Mouse (Mus musculus) embryonic facial prominence, embryonic 14.5 days (tissue): ENCODE measurements around the gene Tst. TPM values are rescaled to one million over a fixed set of nuclear protein-coding genes. Genes with fewer than 3 reads are reported as not detected.
A peak's percentile ranks its signal among the peaks of the same experiment; 100 is the strongest.

Source experiments
- ATAC-seq: fragments of 200-750 bp; cut with Nextera tagmentation; 2 replicates; pipeline ENCODE4 v1.8.0; 2017; ENCODE audit warnings: low read depth, moderate number of reproducible peaks, moderate TSS enrichment
- DNase-seq: peaks from one replicate; pipeline ENCODE4 v3.0.0-alpha.2; 2015; ENCODE audit warnings: low spot score
- H3K27ac ChIP-seq: fragments of 300-500 bp; sonication (generic); replicated peaks from 2 replicates; pipeline ENCODE4 v1.5.1; 2014; ENCODE audit warnings: low read depth, mild to moderate bottlenecking, low read length, moderate library complexity
- H3K27me3 ChIP-seq: fragments of 300-500 bp; sonication (generic); replicated peaks from 2 replicates; pipeline ENCODE4 v1.6.1; 2014; ENCODE audit warnings: low read length; ENCODE audit not compliant: control insufficient read depth, insufficient read depth
- H3K36me3 ChIP-seq: fragments of 300-500 bp; sonication (generic); 2 replicates; pipeline ENCODE4 v1.6.1; 2014; ENCODE audit warnings: low read length, mixed read lengths; ENCODE audit not compliant: control insufficient read depth, insufficient read depth
- H3K4me1 ChIP-seq: fragments of 300-500 bp; sonication (generic); 2 replicates; pipeline ENCODE4 v1.6.1; 2014; ENCODE audit warnings: antibody characterized with exemption, low read length; ENCODE audit not compliant: control insufficient read depth, insufficient read depth
- H3K4me2 ChIP-seq: fragments of 300-500 bp; sonication (generic); 2 replicates; pipeline ENCODE4 v1.6.1; 2014; ENCODE audit warnings: low read depth, mild to moderate bottlenecking, low read length, moderate library complexity, mixed read lengths
- H3K4me3 ChIP-seq: fragments of 300-500 bp; sonication (generic); 2 replicates; pipeline ENCODE4 v1.5.1; 2014; ENCODE audit warnings: low read depth, mild to moderate bottlenecking, low read length
- H3K9ac ChIP-seq: fragments of 300-500 bp; sonication (generic); 2 replicates; pipeline ENCODE4 v1.6.1; 2014; ENCODE audit warnings: low read depth, mild to moderate bottlenecking, low read length, moderate library complexity, mixed read lengths
- H3K9me3 ChIP-seq: fragments of 300-500 bp; sonication (generic); 2 replicates; pipeline ENCODE4 v1.6.1; 2016; ENCODE audit warnings: low read length; ENCODE audit not compliant: control insufficient read depth
- WGBS: fragments of 180-500 bp; shearing (Covaris S2); extraction: QIAGEN DNeasy Blood & Tissue Kit; methylation state at CpG from one replicate; pipeline ENCODE4 v1.1.7; 2014; 5-methylcytosine and 5-hydroxymethylcytosine counted together
- polyA plus RNA-seq: library from polyadenylated mRNA; unstranded; fragments of >200 nt; fragmentation: Nextera tagmentation; extraction: Ambion mirVana; gene quantifications from 2 replicates; pipeline ENCODE4 v1.2.1, GENCODE M21; 2014

Gene Tst
- polyA plus RNA-seq, 1 experiment from 2014 or later, result 39.1 TPM

DNA sequence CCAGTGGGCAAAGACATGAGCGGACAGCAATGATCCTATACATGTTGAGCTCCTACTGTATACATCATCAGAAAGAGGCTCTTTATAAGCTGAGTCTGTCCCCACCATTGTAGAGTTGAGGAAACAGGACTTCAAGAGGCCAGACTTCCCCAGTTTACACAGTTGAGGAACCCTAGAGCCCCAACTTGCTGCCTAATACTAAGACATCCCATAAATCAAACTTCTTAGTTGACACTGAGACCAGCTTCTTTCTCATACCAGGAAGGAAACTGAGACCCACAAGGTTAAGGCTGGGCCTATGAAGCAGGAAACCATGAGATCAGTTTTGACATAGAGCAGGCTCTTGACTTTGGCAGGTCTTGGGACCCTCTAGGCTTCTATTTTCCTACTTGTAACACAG is 20.1 kb downstream of the Tst start:
- no peak for ATAC-seq
- Histone ChIP-seq H3K9me3 (no peaks in the 10 kb centered on the region), H3K27me3 (no peaks in the 10 kb centered on the region), H3K4me3 (no peak overlapping the region), H3K27ac (no peak overlapping the region), H3K9ac (no peak overlapping the region), H3K4me2 (no peak overlapping the region), H3K4me1 (no peaks in the 10 kb centered on the region), H3K36me3 (no peaks in the 10 kb centered on the region)
- no peak for DNase-seq
- 79% methylated on average over 1 of the region's 1 CpGs for WGBS

DNA sequence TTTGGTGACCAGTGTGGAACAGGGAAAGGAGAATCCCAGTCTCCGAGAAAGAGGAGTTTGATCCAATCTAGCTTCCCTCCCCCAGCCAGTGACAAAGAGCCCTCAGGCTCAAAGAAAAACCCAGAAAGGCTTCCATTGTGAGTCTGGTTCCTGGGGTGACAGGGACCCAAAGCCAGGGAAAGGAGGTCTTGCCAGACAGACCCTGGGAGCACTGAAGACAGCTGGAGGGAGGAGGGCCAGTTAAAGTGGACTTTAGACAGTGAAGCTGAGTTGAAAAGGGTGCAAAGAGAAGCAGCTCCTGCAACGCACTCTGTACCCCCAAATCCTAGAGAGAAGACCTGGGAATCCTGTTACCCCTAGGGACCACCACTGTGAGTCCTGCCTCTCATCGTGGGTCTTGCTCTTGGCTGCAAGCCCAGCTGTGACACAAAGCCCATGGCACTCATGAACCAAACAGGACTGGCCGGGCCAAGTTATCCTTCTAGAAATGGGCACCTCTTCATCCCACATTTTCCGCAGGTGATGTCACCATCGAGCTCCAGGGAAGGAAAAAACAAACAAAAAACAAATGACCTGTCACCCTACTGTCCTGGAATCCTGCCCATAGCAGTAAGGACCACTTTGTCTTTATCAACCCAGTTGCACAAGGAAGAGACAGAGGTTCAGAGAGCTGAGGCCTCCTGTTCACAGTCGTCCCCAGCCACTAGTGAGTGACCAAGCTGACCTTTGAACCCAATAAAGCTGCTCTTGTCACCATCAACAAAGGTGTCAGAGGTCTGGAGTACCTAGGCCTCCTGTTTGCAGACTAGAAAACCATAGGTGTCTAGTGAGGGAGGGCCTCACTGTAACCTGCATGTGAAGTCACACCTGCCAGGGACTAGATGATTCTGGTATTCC is 21.2 kb downstream of the Tst start:
- ATAC-seq (no peak), DNase-seq (no peak)
- H3K4me2 ChIP-seq, result no peak overlapping the region
- 49% methylated on average over 7 of the region's 7 CpGs for WGBS
- no peaks in the 10 kb centered on the region for H3K36me3 ChIP-seq
- H3K27me3 ChIP-seq, result no peaks in the 10 kb centered on the region
- no peaks in the 10 kb centered on the region for H3K9me3 ChIP-seq
- peak overlapping the region; percentile 55 for H3K27ac ChIP-seq
- no peak overlapping the region for H3K4me3 ChIP-seq
- H3K9ac ChIP-seq, result no peak overlapping the region
- H3K4me1 ChIP-seq, result no peaks in the 10 kb centered on the region

DNA sequence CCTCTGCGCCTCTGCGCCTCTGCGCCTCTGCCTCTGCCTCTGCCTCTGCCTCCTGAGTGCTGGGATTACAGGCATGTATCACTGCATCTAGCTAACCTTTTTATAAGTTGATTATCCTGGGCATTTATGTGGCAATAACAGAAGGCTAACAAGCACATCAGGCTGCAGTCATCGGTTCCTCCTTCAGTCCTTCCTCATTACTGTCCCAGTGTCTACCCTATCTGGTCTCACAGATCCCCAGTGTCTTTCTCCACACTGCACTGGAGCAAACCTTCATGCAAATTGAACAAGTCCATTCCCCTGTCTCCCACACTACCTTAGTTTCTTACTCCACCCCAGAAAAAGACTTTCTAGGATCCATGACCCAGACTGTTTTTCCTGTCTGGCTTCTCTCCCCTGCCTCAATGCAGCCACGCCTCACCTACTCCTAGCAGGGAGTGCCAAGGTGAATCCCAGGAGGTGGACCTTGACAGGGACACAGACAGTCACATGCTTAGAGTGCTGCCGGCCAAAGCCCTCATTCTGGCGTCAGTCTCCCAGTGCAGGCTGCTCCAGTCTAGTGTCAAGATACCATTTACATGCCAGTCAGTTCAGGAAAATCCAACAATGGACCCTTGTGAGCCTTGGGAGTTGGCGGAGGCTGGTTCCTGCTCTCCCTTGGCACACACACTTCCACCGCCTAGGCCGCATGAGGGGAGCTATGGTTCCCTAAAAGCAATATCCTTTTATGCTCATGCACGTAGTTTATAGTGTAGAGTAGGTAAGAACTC is 22.1 kb downstream of the Tst start:
- no peak overlapping the region for H3K9ac ChIP-seq
- DNase-seq, result peak; percentile 48
- no peak overlapping the region for H3K4me3 ChIP-seq
- no peaks in the 10 kb centered on the region for H3K36me3 ChIP-seq
- ATAC-seq, result peak; percentile 34; the same call in 1 of the 2 replicates
- no peaks in the 10 kb centered on the region for H3K9me3 ChIP-seq
- no peaks in the 10 kb centered on the region for H3K4me1 ChIP-seq
- H3K4me2 ChIP-seq, result no peak overlapping the region
- peak overlapping the region; percentile 55 for H3K27ac ChIP-seq
- WGBS, result 65% methylated on average over 11 of the region's 11 CpGs
- no peaks in the 10 kb centered on the region for H3K27me3 ChIP-seq

DNA sequence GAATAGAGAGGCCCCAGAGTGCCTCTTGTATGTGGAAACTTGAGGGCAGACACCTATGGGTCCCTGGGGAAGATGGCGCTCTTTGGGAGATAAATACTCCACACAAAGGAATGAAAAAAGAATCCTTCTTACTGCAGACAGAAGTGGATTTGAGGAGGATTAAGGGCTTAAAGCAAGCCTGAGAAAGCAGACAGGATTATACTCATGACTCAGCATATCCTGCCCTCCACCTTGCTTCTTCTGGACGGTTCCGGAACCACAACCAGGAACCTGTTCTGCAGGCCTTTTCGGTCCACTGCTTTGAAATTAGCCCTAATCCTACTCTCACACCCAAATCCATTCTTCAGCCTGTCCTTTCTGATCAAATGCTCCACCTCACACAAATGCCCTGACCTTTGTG is 23.6 kb downstream of the Tst start:
- no peak overlapping the region for H3K27ac ChIP-seq
- ATAC-seq (peak; percentile 59; the same call in 1 of the 2 replicates), DNase-seq (peak; percentile 58)
- no peak overlapping the region for H3K4me3 ChIP-seq
- no peaks in the 10 kb centered on the region for H3K4me1 ChIP-seq
- H3K27me3 ChIP-seq, result no peaks in the 10 kb centered on the region
- H3K9ac ChIP-seq, result no peak overlapping the region
- H3K36me3 ChIP-seq, result no peaks in the 10 kb centered on the region
- H3K4me2 ChIP-seq, result no peak overlapping the region
- H3K9me3 ChIP-seq, result no peaks in the 10 kb centered on the region
- WGBS, result 79% methylated on average over 4 of the region's 4 CpGs

DNA sequence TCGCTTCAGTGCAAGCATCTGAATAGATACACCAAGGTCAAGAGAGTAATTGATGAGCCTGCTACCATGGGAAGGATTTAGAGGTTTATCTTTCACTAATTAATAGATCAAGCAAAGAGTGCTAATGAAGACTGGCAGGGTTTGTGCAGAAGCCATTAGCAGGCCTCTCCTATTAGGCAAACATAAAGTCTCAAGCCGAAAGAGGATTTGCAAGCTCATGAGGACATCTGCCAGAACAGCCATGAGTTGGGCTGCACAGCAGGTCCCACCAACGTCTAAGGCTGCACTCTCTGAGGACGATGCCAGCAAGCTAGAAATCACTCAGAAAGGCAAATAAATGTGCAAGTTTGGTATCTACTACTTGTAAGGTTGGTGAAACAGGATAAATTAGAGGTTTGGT is 25.0 kb downstream of the Tst start:
- Histone ChIP-seq H3K9ac (no peak overlapping the region), H3K4me2 (no peak overlapping the region), H3K27me3 (no peaks in the 10 kb centered on the region), H3K4me1 (no peaks in the 10 kb centered on the region), H3K27ac (no peak overlapping the region), H3K36me3 (no peaks in the 10 kb centered on the region), H3K9me3 (no peaks in the 10 kb centered on the region), H3K4me3 (no peak overlapping the region)
- DNase-seq, result no peak
- WGBS, result 70% methylated on average over 4 of the region's 4 CpGs
- ATAC-seq, result no peak

DNA sequence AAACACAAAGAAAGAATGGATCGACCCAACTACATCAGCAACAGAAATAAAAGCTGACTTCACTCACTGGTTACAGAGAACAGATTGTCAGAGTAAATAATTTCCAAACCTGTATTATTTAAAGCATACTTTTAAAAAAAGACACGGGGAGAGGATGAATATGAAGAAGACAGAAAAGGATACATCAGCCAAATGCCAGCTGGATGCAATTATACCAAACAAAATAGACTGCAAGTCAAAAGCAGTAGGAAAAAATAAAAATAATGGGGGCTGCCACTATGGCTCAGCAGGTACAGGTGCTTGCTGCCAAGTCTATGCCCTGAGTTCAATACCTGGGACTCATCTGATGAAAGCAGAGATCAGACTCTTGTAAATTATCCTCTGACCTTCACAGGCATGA is 25.5 kb downstream of the Tst start:
- H3K27ac ChIP-seq, result no peak overlapping the region
- no peak overlapping the region for H3K4me3 ChIP-seq
- H3K4me2 ChIP-seq, result no peak overlapping the region
- H3K9ac ChIP-seq, result no peak overlapping the region
- no peaks in the 10 kb centered on the region for H3K36me3 ChIP-seq
- no peaks in the 10 kb centered on the region for H3K27me3 ChIP-seq
- 67% methylated on average over 2 of the region's 2 CpGs for WGBS
- H3K9me3 ChIP-seq, result no peaks in the 10 kb centered on the region
- no peaks in the 10 kb centered on the region for H3K4me1 ChIP-seq
- DNase-seq (no peak), ATAC-seq (no peak)

DNA sequence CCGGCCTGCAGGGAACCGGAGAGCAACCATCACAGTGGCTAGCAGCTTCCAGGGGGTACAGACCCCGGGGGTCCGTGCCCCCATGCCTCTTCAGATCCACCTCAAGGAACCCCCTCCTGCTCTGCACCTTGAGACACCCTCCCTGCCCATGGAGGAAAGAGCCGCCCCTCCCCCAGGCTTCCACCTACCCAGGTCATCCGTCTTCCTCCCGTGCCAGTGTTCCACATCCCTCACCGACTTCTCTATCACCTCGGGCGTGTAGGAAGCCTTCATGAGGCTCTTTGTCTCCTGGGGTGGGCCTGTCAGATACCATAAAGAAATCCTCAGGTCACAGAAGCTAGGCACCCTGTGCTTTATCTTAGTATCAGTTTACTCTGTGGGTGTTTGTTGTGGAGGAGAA is 27.2 kb downstream of the Tst start:
- Histone ChIP-seq H3K27ac (no peak overlapping the region), H3K27me3 (no peaks in the 10 kb centered on the region), H3K4me2 (no peak overlapping the region), H3K9ac (no peak overlapping the region), H3K4me1 (no peaks in the 10 kb centered on the region), H3K36me3 (no peaks in the 10 kb centered on the region), H3K9me3 (no peaks in the 10 kb centered on the region), H3K4me3 (no peak overlapping the region)
- 82% methylated on average over 10 of the region's 10 CpGs for WGBS
- ATAC-seq, result no peak
- DNase-seq, result no peak

DNA sequence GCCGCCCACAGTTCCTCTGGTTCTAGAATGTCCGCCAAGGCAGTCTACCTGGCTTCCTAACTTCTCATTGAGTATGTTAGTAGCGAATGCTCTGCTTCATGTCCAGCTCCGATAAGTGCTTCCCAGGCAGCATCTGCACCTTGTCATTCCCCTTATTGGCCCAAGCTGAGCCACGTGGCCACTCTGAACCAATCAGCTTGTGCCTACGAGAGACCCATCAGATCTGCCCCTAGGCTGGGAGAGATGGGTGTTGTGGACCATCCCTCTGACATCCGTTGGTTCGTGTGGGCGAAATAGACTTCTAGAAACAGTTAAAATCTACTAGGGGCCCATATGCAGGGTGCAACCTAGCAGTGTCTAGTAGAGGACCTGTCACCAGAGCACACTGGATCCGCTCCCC is 27.8 kb downstream of the Tst start:
- no peak for ATAC-seq
- H3K27ac ChIP-seq, result no peak overlapping the region
- no peaks in the 10 kb centered on the region for H3K36me3 ChIP-seq
- no peaks in the 10 kb centered on the region for H3K9me3 ChIP-seq
- no peak overlapping the region for H3K4me3 ChIP-seq
- no peaks in the 10 kb centered on the region for H3K4me1 ChIP-seq
- no peaks in the 10 kb centered on the region for H3K27me3 ChIP-seq
- 84% methylated on average over 10 of the region's 10 CpGs for WGBS
- H3K9ac ChIP-seq, result no peak overlapping the region
- no peak for DNase-seq
- no peak overlapping the region for H3K4me2 ChIP-seq
